Mouse (Mus musculus): ENCODE results near the gene Wdr1. TPM values are rescaled to one million over a fixed set of nuclear protein-coding genes. Genes with fewer than 3 reads are reported as not detected.

The Wdr1 gene
- polyA plus RNA-seq, 1 experiment from 2014 or later, result 213 TPM

DNA sequence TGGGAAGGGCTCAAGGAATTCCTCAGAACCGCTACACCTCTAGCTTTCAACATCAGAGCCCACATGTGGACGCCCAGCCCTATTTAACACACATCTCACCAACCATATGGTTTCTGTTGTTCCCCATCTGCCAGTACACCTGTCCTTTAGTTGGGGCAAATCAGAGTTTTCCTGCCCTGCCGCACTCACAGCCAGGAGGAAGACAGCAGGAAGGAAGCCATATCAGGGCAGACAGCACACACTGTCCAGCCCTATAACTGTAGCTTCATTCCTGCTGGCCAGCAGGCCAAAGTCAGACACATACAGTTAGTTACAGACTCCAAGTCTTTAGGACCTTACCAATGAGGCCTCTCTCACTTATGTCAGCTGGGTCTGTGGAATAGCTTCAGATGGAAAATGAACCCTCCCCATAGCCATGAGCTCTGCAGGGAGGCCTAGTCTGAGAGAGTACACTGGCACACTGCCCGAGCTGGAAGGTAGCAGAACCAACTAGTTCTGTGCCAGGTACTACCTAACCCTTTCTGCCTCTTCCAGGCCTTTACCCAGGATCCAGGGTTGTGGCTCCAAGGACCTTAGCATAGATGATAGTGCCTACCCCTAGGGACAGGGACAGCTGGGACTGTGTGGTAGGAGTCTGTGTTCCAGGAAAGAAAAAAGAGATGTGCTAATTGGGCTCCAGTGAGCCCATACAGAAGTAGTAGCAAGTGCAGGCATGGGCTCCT lies 19.4 kb downstream of the Wdr1 start:
- H3K27ac ChIP-seq, result no peak overlapping the region
- ATAC-seq (ENCODE audit: borderline replicate concordance, extremely low read depth, low FRiP score, low TSS enrichment), result no peak
- no peaks in the 10 kb centered on the region for H3K27me3 ChIP-seq
- no peak overlapping the region for H3K4me3 ChIP-seq
- H3K9me3 ChIP-seq, result no peaks in the 10 kb centered on the region
- H3K36me3 ChIP-seq, result peaks cover 99% of the 10 kb centered on the region
- no peak overlapping the region for H3K4me2 ChIP-seq
- H3K4me1 ChIP-seq, result 0 out of 2 replicates have a peak, but pooled peaks cover 4% of the 10 kb centered on the region
- H3K9ac ChIP-seq, result no peak overlapping the region
- 85% methylated on average over 4 of the region's 4 CpGs for WGBS

DNA sequence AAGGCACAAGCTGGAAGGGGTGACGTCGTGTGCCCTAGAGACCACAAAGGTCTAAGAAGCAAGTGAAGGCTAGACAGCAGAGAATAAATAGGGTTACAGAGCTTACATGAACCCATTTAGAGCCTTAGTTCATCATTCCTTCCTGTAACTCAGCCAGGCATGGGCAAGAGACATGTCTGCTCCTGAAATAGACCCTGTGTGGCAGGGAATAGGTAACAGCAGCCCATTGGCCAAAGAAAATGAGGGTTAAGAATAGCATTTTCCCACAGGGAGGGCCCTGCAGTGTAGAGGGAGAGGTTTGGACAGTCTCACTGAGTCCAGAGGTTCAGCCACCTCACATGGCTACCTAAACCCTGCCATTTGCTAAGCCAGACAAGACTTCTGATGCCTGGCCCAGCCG lies 21.3 kb downstream of the Wdr1 start:
- WGBS, result 89% methylated on average over 3 of the region's 3 CpGs
- Histone ChIP-seq H3K27ac (no peak overlapping the region), H3K9me3 (no peaks in the 10 kb centered on the region)

DNA sequence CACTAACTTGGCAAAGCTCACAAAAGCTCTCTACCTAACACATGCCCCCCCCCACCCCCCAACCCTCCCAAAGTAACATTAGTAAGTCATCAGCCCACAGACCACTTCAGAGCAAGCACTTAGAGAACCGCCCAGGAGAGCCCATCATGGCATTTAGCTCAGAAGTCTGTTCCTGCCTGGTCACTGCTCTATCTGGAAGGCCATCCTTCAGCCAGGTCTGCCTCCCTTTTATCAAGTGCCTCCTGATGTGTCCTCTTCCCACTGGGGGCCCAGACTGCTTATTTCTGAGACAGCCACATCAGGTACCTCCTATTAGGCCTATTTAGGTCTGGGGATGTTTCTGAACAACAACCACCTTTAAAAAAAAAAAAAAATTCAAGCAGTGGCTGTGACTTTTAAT lies 22.1 kb downstream of the Wdr1 start:
- Histone ChIP-seq H3K4me1 (no peaks in the 10 kb centered on the region), H3K9me3 (no peaks in the 10 kb centered on the region), H3K27ac (no peak overlapping the region), H3K27me3 (no peaks in the 10 kb centered on the region), H3K36me3 (peaks cover 98% of the 10 kb centered on the region), H3K4me3 (no peak overlapping the region), H3K9ac (no peak overlapping the region), H3K4me2 (no peak overlapping the region)
- 76% methylated on average over 1 of the region's 1 CpGs for WGBS
- no peak for ATAC-seq (ENCODE audit: borderline replicate concordance, extremely low read depth, low FRiP score, low TSS enrichment)

More for the DNA sequence above, 21.3 kb downstream of the Wdr1 start:
- peaks cover 98% of the 10 kb centered on the region for H3K36me3 ChIP-seq
- no peak overlapping the region for H3K9ac ChIP-seq
- H3K4me1 ChIP-seq, result no peaks in the 10 kb centered on the region
- H3K4me2 ChIP-seq, result no peak overlapping the region
- ATAC-seq (ENCODE audit: borderline replicate concordance, extremely low read depth, low FRiP score, low TSS enrichment), result no peak
- H3K27me3 ChIP-seq, result no peaks in the 10 kb centered on the region
- H3K4me3 ChIP-seq, result no peak overlapping the region

DNA sequence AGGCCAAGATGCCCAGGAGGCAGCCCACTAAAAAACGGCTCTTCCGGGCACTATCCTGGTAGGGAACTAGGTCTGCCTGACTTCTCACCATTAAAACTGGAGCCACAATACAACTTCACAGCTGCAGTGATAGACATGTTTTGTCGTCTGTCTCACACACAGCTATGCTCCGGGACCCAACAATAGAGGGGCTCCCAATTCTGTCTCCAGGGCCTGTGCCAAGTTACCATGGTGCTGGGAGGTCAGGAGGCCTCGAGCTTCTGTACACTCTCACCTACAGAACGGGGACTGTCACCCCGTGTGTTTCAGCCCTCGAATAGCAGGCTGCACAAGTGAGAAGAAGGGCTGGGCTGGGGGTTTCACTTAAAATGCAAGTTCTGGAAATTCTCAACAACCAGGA lies 24.5 kb downstream of the Wdr1 start:
- Histone ChIP-seq H3K4me1 (no peaks in the 10 kb centered on the region), H3K4me2 (no peak overlapping the region), H3K27me3 (no peaks in the 10 kb centered on the region), H3K9me3 (no peaks in the 10 kb centered on the region), H3K36me3 (peaks cover 93% of the 10 kb centered on the region), H3K9ac (no peak overlapping the region), H3K4me3 (no peak overlapping the region), H3K27ac (no peak overlapping the region)
- no peak for ATAC-seq (ENCODE audit: borderline replicate concordance, extremely low read depth, low FRiP score, low TSS enrichment)
- WGBS, result 83% methylated on average over 8 of the region's 8 CpGs

DNA sequence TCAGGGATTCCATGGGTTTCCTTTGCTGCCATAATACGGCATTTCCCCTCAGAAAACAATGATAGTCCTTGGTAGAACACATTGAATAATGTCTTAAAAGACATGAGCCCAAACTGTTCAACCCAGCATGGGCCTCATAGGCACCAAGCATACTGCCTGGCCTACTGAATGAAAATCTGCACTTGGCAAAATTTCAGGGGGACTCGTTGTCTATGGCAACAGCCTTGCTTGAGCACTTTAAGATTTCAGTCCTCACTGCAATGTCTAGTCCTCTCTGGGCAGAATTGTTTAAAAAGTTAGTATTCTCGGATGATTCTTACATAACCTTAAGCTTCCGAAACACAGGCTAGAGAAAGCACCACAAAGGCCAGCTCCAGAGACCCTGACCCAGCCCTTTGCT lies 25.2 kb downstream of the Wdr1 start:
- Histone ChIP-seq H3K4me3 (no peak overlapping the region), H3K27me3 (no peaks in the 10 kb centered on the region), H3K4me2 (no peak overlapping the region), H3K9ac (no peak overlapping the region), H3K9me3 (no peaks in the 10 kb centered on the region), H3K36me3 (peaks cover 92% of the 10 kb centered on the region), H3K4me1 (no peaks in the 10 kb centered on the region), H3K27ac (no peak overlapping the region)
- 86% methylated on average over 4 of the region's 4 CpGs for WGBS
- ATAC-seq (ENCODE audit: borderline replicate concordance, extremely low read depth, low FRiP score, low TSS enrichment), result no peak

DNA sequence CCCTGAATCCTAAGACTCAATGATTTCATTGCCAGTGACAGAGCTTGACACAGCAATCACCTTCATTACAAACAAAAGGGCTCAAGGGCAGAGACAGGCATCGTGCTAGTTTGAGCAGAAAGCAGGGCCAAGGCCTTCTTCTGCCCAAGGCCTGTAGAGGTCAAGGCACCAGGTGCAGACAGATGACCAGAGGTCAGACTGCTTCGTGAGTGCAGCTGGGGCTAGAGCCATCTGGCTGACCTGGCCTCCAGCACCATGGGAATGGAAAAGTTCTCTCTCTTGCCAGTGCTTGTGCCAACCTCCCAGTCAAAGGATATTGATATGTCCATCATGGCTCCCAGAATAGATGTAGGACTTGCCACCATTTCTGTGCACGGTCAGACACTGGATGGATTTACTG lies 26.2 kb downstream of the Wdr1 start:
- Histone ChIP-seq H3K27me3 (no peaks in the 10 kb centered on the region), H3K36me3 (peaks cover 87% of the 10 kb centered on the region), H3K27ac (no peak overlapping the region), H3K4me2 (no peak overlapping the region), H3K9me3 (no peaks in the 10 kb centered on the region), H3K4me1 (no peaks in the 10 kb centered on the region), H3K9ac (no peak overlapping the region), H3K4me3 (no peak overlapping the region)
- WGBS, result 79% methylated on average over 3 of the region's 3 CpGs
- no peak for ATAC-seq (ENCODE audit: borderline replicate concordance, extremely low read depth, low FRiP score, low TSS enrichment)

DNA sequence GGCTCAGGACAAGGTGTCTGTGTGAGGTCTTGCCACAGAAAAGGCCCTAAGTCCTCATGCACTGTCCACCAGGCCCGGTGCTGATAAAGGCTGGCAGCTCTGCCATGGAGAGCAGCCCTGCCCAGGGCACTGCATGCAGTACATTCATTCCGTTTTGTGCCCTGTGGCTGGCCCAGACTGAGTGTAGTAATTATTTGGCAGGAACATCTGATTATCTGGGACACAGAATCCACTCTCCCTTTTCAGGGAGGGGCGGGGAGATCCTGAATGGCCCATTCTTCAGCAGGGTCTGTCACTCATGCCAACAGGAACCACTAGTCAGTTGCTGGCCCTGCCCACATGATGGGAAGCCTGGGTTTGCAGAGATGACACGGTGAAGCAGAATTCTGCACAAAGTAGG lies 30.9 kb downstream of the Wdr1 start:
- peaks cover 84% of the 10 kb centered on the region for H3K36me3 ChIP-seq
- no peak for ATAC-seq (ENCODE audit: borderline replicate concordance, extremely low read depth, low FRiP score, low TSS enrichment)
- WGBS, result 84% methylated on average over 4 of the region's 4 CpGs

DNA sequence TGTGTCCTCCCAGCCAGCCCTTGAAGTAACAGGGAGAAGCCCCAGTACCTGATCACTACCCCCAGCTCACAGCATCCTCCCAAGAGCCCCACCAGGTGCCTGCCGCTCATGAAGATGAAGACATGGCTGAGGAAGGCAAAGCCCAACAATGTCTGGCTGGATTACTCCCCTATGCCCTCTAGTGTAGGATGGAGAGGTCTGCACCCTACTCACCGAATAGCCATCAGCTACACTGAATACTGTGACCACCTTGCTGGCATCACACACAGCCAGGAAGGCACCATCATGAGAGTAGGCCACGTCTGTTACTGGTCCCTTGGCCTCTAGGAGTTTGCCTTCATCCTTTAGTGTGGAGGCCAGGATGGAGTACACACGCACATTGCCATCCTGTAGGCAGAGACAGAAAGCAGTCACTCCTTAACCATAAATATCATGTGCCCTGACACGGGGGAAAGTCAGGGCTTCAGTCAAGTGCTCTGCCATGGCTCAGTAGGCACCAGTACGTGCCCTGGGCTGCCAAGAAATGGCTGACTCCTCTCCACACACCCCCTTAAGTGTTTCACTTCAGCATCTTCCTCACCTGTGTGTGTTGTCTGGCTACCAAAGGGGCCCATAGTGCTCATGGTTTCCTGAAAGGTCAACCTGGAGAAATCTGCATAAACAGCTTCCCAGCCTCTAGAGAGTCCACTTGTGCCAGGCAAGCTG lies 33.1 kb downstream of the Wdr1 start:
- WGBS, result 80% methylated on average over 6 of the region's 6 CpGs

More for the DNA sequence above, 30.9 kb downstream of the Wdr1 start:
- H3K27ac ChIP-seq, result no peak overlapping the region
- no peaks in the 10 kb centered on the region for H3K9me3 ChIP-seq
- no peak overlapping the region for H3K9ac ChIP-seq
- H3K4me3 ChIP-seq, result no peak overlapping the region
- H3K4me2 ChIP-seq, result no peak overlapping the region
- no peaks in the 10 kb centered on the region for H3K27me3 ChIP-seq
- no peaks in the 10 kb centered on the region for H3K4me1 ChIP-seq

DNA sequence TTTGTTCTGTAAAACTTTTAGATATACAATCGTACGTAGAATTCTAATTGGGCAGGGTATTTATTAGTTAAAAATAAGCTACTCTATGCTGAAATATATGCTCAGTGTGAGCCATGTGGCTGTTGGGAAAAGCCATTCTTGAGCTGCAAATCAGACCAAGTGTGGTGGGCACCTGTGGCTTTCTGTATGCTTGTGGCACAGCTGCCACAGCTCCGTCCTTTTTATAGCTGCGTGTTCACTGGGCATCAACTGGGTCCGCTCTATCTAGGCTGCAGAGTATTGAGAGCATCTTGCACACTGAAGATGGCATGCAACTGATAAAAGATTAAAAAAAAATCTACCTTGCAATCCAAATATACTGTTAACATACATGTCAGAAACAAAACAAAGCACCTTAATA lies 40.0 kb downstream of the Wdr1 start:
- Histone ChIP-seq H3K4me1 (no peaks in the 10 kb centered on the region), H3K4me3 (no peak overlapping the region), H3K4me2 (no peak overlapping the region), H3K36me3 (peaks cover 27% of the 10 kb centered on the region), H3K9me3 (no peaks in the 10 kb centered on the region), H3K27ac (no peak overlapping the region), H3K9ac (no peak overlapping the region), H3K27me3 (no peaks in the 10 kb centered on the region)
- 91% methylated on average over 5 of the region's 5 CpGs for WGBS
- ATAC-seq (ENCODE audit: borderline replicate concordance, extremely low read depth, low FRiP score, low TSS enrichment), result no peak

More for the DNA sequence above, 33.1 kb downstream of the Wdr1 start:
- peaks cover 79% of the 10 kb centered on the region for H3K36me3 ChIP-seq
- H3K9me3 ChIP-seq, result no peaks in the 10 kb centered on the region
- no peak for ATAC-seq (ENCODE audit: borderline replicate concordance, extremely low read depth, low FRiP score, low TSS enrichment)
- H3K9ac ChIP-seq, result no peak overlapping the region
- H3K27ac ChIP-seq, result no peak overlapping the region
- no peaks in the 10 kb centered on the region for H3K4me1 ChIP-seq
- H3K4me2 ChIP-seq, result no peak overlapping the region
- H3K4me3 ChIP-seq, result no peak overlapping the region
- H3K27me3 ChIP-seq, result no peaks in the 10 kb centered on the region

DNA sequence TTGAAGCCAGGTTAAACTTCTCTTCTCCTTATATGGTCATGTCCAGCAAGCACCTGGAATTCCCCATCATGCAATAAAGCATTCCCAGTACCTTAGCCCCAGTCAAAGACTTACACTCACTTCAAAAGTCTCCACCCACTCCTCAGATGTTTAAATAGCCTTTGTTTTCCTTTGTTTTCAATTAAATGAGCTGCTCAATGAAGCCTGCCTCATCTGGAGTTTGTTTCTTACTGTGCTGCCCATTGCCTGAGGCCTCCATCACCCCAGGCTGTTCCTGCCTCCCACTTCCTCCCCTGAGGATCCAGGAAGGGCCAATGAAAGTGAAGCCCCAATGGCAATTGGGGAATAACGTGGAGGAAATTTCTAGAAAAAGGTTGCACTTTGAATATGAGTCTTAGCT lies 42.2 kb downstream of the Wdr1 start:
- no peak overlapping the region for H3K9ac ChIP-seq
- H3K27me3 ChIP-seq, result no peaks in the 10 kb centered on the region
- H3K36me3 ChIP-seq, result peaks cover 5% of the 10 kb centered on the region; the same call in 1 of the 2 replicates
- no peak for ATAC-seq (ENCODE audit: borderline replicate concordance, extremely low read depth, low FRiP score, low TSS enrichment)
- WGBS, result 45% methylated on average over 1 of the region's 1 CpGs
- no peak overlapping the region for H3K4me2 ChIP-seq
- no peak overlapping the region for H3K27ac ChIP-seq
- H3K4me1 ChIP-seq, result no peaks in the 10 kb centered on the region
- no peaks in the 10 kb centered on the region for H3K9me3 ChIP-seq
- no peak overlapping the region for H3K4me3 ChIP-seq

DNA sequence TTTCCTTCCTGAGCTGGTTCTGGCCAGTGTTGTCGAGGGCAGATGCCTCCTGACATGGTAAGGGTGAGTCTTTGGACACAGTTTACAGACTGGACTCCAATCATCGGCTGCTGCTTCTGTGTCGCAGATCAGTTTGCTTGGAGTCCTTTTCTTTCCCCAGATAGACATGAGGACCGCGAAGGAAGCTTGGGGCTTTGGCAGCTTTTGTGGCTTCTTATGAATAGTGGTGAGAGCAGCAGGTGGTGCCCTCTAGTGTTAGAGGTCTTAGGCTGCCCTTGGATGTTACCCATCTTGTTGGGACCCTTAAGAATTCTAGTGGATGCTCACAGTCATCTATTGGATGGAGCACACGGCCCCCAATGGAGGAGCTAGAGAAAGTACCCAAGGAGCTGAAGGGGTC lies 46.8 kb downstream of the Wdr1 start:
- H3K4me3 ChIP-seq, result no peak overlapping the region
- H3K27ac ChIP-seq, result no peak overlapping the region
- 50% methylated on average over 6 of the region's 6 CpGs for WGBS
- no peak overlapping the region for H3K9ac ChIP-seq
- H3K9me3 ChIP-seq, result no peaks in the 10 kb centered on the region
- no peaks in the 10 kb centered on the region for H3K27me3 ChIP-seq
- ATAC-seq (ENCODE audit: borderline replicate concordance, extremely low read depth, low FRiP score, low TSS enrichment), result no peak
- no peaks in the 10 kb centered on the region for H3K4me1 ChIP-seq
- no peaks in the 10 kb centered on the region for H3K36me3 ChIP-seq
- no peak overlapping the region for H3K4me2 ChIP-seq

DNA sequence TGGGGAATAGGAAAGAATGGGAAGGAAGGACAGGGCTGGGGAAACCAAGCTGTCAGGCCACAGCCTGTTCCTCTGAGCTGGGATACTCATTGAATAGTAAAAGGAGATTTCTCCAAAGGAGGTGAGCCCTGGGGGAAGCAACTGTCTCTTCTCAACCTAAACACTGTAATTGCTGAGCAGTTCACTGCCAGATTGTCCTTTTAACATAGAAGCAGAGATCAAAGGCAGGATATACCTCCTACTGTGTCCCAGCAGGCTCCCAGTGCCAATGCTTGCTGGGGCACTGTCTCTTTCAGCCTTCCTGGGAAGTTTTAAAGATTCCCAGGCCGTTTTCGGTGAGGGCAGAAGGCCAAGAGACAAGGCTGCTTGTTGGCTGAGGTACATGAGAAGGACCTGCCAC lies 50.0 kb downstream of the Wdr1 start:
- H3K27ac ChIP-seq, result no peak overlapping the region
- 20% methylated on average over 2 of the region's 2 CpGs for WGBS
- no peak overlapping the region for H3K4me3 ChIP-seq
- no peak for ATAC-seq (ENCODE audit: borderline replicate concordance, extremely low read depth, low FRiP score, low TSS enrichment)
- H3K4me2 ChIP-seq, result no peak overlapping the region
- no peaks in the 10 kb centered on the region for H3K9me3 ChIP-seq
- H3K9ac ChIP-seq, result no peak overlapping the region
- no peaks in the 10 kb centered on the region for H3K36me3 ChIP-seq
- no peaks in the 10 kb centered on the region for H3K27me3 ChIP-seq
- H3K4me1 ChIP-seq, result no peaks in the 10 kb centered on the region
